Mouse (Mus musculus) left cerebral cortex, postnatal 10 days (tissue): ENCODE measurements around the gene Nelfcd. TPM values are rescaled to one million over a fixed set of nuclear protein-coding genes. Genes with fewer than 3 reads are reported as not detected.
A peak's percentile ranks its signal among the peaks of the same experiment; 100 is the strongest.

ENCODE experiments used
- DNase-seq, 2 experiments: peaks; one replicate each; pipeline ENCODE4 v3.0.0; 2021 to 2022; ENCODE audit warnings: low spot score in 2 of 2, mixed read lengths in 1 of 2; ENCODE audit errors: extremely low spot score in 1 of 2
- intact Hi-C: fragments of 180-260 bp; cut with DNase I; formaldehyde crosslinking; loops from one replicate; pipeline ENCODE4 v1.15.1; 2025
- total RNA-seq, 2 experiments: library from RNA; stranded (reverse); gene quantifications; 2 replicates each; pipeline ENCODE4 v1.2.3; 2021

Nelfcd gene
- total RNA-seq, 2 experiments from 2014 or later, result 56.6 to 59.1 TPM

GRCm38 (mm10) chr2:174463789-174464523 is 48.4 kb downstream of the Nelfcd start, which contains the start of gene Atp5e:
Atp5e (minus strand) TSS chr2:174464105.
- DNase-seq, result peak; percentile 97
- intact Hi-C loops, result loop anchor here (5.0 kb wide), 1 partner anchor 208 kb away; no protein-coding TSS in a partner anchor

DNA sequence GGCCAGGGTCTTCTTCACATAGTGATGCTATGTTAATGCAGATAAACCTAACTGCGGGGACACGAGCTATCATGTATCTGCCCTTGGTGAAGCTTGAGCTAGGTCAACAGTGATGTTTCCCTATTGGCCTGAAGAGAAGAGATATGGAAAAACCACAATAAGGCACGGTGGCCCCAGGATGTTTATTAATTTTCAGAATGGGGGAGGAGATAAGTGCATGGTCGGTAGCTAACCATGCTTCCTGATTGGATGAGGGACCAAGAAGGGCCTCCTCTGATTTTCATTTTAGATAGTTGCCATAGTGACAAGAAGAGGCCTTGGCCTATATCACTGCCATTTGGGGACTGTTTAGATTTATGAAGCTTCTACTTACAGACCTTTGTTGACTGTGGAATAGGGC is 54.7 kb downstream of the Nelfcd start:
- no peak for DNase-seq
- intact Hi-C loops, result no loop called here

- intact Hi-C loops, result no loop called here
- no peak for DNase-seq
Measured at GRCm38 (mm10) chr2:174470786-174471405, 55.3 kb downstream of the Nelfcd start.

- intact Hi-C loops, result no loop called here
Measured at GRCm38 (mm10) chr2:174472407-174472806, 56.8 kb downstream of the Nelfcd start.

DNA sequence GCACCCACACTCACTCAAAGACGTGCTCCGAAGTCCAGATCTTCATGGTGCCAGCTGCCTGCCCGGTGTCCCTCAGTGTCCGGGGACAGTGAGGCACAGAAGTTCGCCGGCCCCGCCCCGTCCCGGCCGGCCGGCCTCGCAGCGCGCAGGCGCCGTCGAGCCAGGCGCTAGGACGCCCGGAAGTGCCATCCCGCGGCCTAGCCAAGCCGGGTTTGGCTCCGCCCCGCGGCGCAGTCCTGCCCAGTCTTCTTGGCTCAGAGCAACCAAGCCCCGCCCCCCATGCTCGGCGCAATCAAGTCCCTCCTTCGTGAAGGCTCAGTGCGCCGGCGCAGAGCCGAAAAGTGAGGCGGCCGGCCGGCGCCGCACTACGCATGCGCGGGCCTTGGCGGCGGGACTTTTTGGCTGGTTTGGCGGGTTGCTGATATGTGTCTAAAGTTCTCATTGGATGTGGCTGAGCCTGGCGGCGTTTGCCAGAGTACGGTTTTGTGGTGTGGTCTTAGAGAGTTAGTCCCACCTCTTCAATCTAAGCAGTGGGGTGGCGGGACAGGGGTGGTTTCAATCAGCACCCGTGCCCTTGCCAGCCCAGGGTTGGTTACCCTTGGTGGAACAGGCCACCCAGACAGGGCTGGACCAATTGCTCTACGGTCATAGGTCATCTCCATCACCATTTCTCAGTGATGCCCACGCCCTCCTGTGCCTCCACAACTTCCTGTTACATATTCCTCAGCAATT is 57.4 kb downstream of the Nelfcd start, which contains the start of gene Prelid3b:
Prelid3b (minus strand) TSS at position 264 of the 732 bp plus-strand sequence.
- DNase-seq, result peak; percentile 98 to 100
- intact Hi-C loops, result no loop called here

More at GRCm38 (mm10) chr2:174472407-174472806, 56.8 kb downstream of the Nelfcd start:
- no peak for DNase-seq

GRCm38 (mm10) chr2:174473550-174473927 is 57.9 kb downstream of the Nelfcd start:
- intact Hi-C loops, result no loop called here
- DNase-seq, result no peak

Other genes starting within 250 kb of the Nelfcd start
- gene Gnas, start 131.5 kb upstream of the Nelfcd start, total RNA-seq, result 1,000 to 10,000 TPM; 1,952 to 1,966 TPM
- gene Gm20721, start 69.1 kb upstream of the Nelfcd start, total RNA-seq, result 1 to 10 TPM; 2.2 to 2.6 TPM
- gene Ctsz, start 23.2 kb downstream of the Nelfcd start, total RNA-seq, result 10 to 100 TPM; 26.2 to 28.1 TPM
- gene Tubb1, start 34.9 kb downstream of the Nelfcd start, total RNA-seq, result not detected
- gene Atp5e, start 48.3 kb downstream of the Nelfcd start, total RNA-seq, result 100 to 1,000 TPM; 368 to 383 TPM
- gene Prelid3b, start 57.3 kb downstream of the Nelfcd start, total RNA-seq, result 10 to 100 TPM; 47.0 to 51.8 TPM
- 1 to 10 TPM; 2.8 to 3.0 TPM for gene Zfp831, start 227.7 kb downstream of the Nelfcd start, total RNA-seq